24 mouse cellular contexts compared by ENCODE assay signal in genomic region chr6:148541981-148542380, GRCm38 (mm10).
"Had no signal": no experiment of that assay in that cellular context is flagged by ENCODE, and none has a peak within 500 bp of the region (broad histone marks: within the 10 kb centered on the region; RNA-seq: fewer than 3 reads in every experiment).

No protein-coding gene starts in this region.

- H3K27ac ChIP-seq: heart, embryonic 10.5 days; hindbrain, embryonic 13.5 days; hindbrain, embryonic 15.5 days; hindbrain, postnatal 0 days; kidney, embryonic 15.5 days; kidney, postnatal 0 days; limb, embryonic 13.5 days; limb, embryonic 15.5 days; liver, embryonic 12.5 days had no signal

- H3K36me3 ChIP-seq: heart, embryonic 10.5 days; heart, embryonic 12.5 days; hindbrain, embryonic 13.5 days; hindbrain, embryonic 15.5 days; kidney, embryonic 15.5 days; limb, embryonic 13.5 days; limb, embryonic 15.5 days; liver, embryonic 12.5 days had no signal

- H3K4me2 ChIP-seq: heart, embryonic 12.5 days; hindbrain, embryonic 13.5 days; hindbrain, embryonic 15.5 days; kidney, embryonic 15.5 days; limb, embryonic 13.5 days; limb, embryonic 15.5 days; liver, embryonic 12.5 days had no signal

- H3K9ac ChIP-seq: heart, embryonic 12.5 days; hindbrain, embryonic 13.5 days; hindbrain, embryonic 15.5 days; kidney, embryonic 15.5 days; limb, embryonic 13.5 days; limb, embryonic 15.5 days; liver, embryonic 12.5 days had no signal

- H3K9me3 ChIP-seq: heart, embryonic 10.5 days; heart, embryonic 12.5 days; hindbrain, embryonic 13.5 days; hindbrain, embryonic 15.5 days; kidney, embryonic 15.5 days; limb, embryonic 13.5 days; limb, embryonic 15.5 days; liver, embryonic 12.5 days had no signal

- H3K4me1 ChIP-seq: hindbrain, embryonic 15.5 days; limb, embryonic 13.5 days; limb, embryonic 15.5 days; liver, embryonic 12.5 days had no signal

- H3K4me3 ChIP-seq: heart, embryonic 10.5 days; heart, embryonic 12.5 days; hindbrain, embryonic 13.5 days; hindbrain, embryonic 15.5 days; kidney, embryonic 15.5 days; limb, embryonic 13.5 days; limb, embryonic 15.5 days; liver, embryonic 12.5 days had no signal

- ATAC-seq: hindbrain, postnatal 0 days; intestine, embryonic 16.5 days; liver, embryonic 12.5 days had no signal

- H3K27me3 ChIP-seq: heart, embryonic 12.5 days; hindbrain, embryonic 13.5 days; hindbrain, embryonic 15.5 days; kidney, embryonic 15.5 days; limb, embryonic 13.5 days; limb, embryonic 15.5 days had no signal

- DNase-seq: gastrocnemius, postnatal 14 days; gastrocnemius, postnatal 36 days; heart, adult 18-20 months; heart, postnatal 14 days; heart, postnatal 36 days; kidney, adult 11 months; kidney, adult 2 months; kidney, adult 9 months; kidney, postnatal 14 days; kidney, postnatal 36 days; layer of hippocampus, adult 9-11 months; layer of hippocampus, postnatal 36 days; left cerebral cortex, postnatal 4 days had no signal
